ENCODE assay signal across 8 mouse cellular contexts in the genomic region with DNA sequence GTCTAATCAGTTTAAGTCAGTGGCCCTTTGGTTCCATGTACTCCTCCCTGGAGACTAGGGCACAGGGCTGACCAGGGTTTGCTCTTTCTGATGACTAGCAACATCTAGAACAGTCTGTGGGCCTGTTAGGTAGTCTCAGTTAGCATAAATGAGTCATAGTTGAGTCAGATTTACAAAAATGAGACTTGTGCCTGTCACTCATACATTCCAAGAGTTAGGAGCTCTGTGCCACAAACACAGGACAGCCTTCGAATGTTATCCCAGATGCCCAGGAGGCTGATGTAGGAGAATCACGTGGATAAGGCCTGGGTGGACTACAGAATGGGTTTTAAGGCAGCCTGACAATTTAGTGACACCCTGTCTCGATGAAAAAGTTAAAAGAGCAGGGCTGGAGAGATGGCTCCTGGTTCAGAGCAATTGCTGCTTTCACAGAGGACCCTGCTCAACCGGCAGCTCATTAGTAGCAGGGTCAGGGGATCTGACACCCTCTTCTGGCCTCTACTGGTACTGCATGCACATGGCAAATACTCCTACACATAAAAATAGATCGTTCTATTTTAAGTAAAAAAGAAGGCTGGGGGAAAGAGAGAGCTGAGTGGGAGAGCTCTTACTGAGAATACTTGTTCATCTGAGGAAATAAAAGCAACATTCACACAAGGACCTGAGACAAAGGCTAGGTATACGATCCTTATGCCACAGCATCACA. TPM values are rescaled to one million over a fixed set of nuclear protein-coding genes. Genes with fewer than 3 reads are reported as not detected.
DNase-seq lines count a peak whose midpoint lies in the region; ATAC-seq and TF ChIP-seq lines count a peak whose summit lies in the region.

No protein-coding gene starts in this region.

- no peaks in the 10 kb centered on the region for H3K4me1 ChIP-seq in bone marrow, adult 2 months (ENCODE audit: control insufficient read depth, insufficient read depth, low read length)

- intact Hi-C loops in gastrocnemius, postnatal 14 days (cut with DNase I; ENCODE audit: low total_unique reads): no loop called here

- DNase-seq in gastrocnemius, postnatal 10 days: peak; percentile 27
- no peak for DNase-seq in gastrocnemius, postnatal 14 days
- peak; percentile 89 for DNase-seq in 416B (ENCODE audit: low read depth)
- peak; percentile 54 to 83 for DNase-seq in layer of hippocampus, adult 2 months (ENCODE audit: low spot score in 2 of 2)
- peak; percentile 36 for DNase-seq in naive thymus-derived CD4-positive, alpha-beta T cell, adult 2 months (ENCODE audit: low read depth)
- DNase-seq in urinary bladder, adult 18-20 months (ENCODE audit: low spot score in 2 of 2): no peak

- no peak overlapping the region for H3K27ac ChIP-seq in bone marrow, adult 2 months (ENCODE audit: control insufficient read depth, insufficient read depth, low read depth, low read length, poor library complexity)
- H3K27ac ChIP-seq in layer of hippocampus, adult 2 months: peak overlapping the region; percentile 67

- TF ChIP-seq POLR2A in bone marrow, adult 2 months (IDR thresholded peaks at IDR 0.05; ENCODE audit: borderline replicate concordance, control insufficient read depth, low read depth, low read length): no peak

- H3K4me3 ChIP-seq in bone marrow, adult 2 months (replicated peaks; ENCODE audit: control insufficient read depth, low read depth, low read length): no peak overlapping the region
- H3K4me3 ChIP-seq in layer of hippocampus, adult 2 months: no peak overlapping the region; the same call in 1 of the 2 replicates

- WGBS in bone marrow, adult 2 months: 77% methylated on average over 6 of the region's 6 CpGs

- peak; percentile 38; the same call in 1 of the 2 replicates for TF ChIP-seq CTCF in bone marrow, adult 2 months (IDR thresholded peaks at IDR 0.05; ENCODE audit: control insufficient read depth, insufficient read depth, low read length)
- peak; percentile 83 for TF ChIP-seq CTCF in layer of hippocampus, adult 2 months (conservative IDR thresholded peaks at IDR 0.05)

- ATAC-seq in monocyte, adult 5-6 weeks (replicated peaks; ENCODE audit: insufficient number of reproducible peaks, low FRiP score, low TSS enrichment, poor library complexity, severe bottlenecking): no peak

RNA-seq across cellular contexts. Expression of gene Mansc1, which starts 11.3 kb away (rescaled TPM):
- 1 to 10 TPM; 3.2 to 4.0 TPM for total RNA-seq in gastrocnemius, postnatal 10 days (2021)
- 1 to 10 TPM; 2.8 to 3.4 TPM for total RNA-seq in gastrocnemius, postnatal 14 days (2021)
- not detected in 2 replicates for polyA plus RNA-seq in bone marrow, adult 2 months (2011; ENCODE audit: insufficient read depth, insufficient read length, low replicate concordance, missing spikeins)
- total RNA-seq in layer of hippocampus, adult 2 months (2021): 1 to 10 TPM; 9.1 TPM
- 0.68 to 1.8 TPM (median 0.96 TPM) in 3 replicates for total RNA-seq in monocyte, adult 5-6 weeks (2017)

RNA-seq across cellular contexts. Expression of gene Borcs5, which starts 18.3 kb away (rescaled TPM):
- total RNA-seq in gastrocnemius, postnatal 10 days (2021): 10 to 100 TPM; 10.3 to 12.1 TPM
- 10 to 100 TPM; 11.0 to 12.0 TPM for total RNA-seq in gastrocnemius, postnatal 14 days (2021)
- polyA plus RNA-seq in bone marrow, adult 2 months (2011; ENCODE audit: insufficient read depth, insufficient read length, low replicate concordance, missing spikeins): 8.0 and 10.4 TPM in 2 replicates
- total RNA-seq in layer of hippocampus, adult 2 months (2021): 10 to 100 TPM; 36.3 to 40.7 TPM
- 6.4 to 10.1 TPM (median 10.1 TPM) in 3 replicates for total RNA-seq in monocyte, adult 5-6 weeks (2017)

RNA-seq across cellular contexts. Expression of gene Lrp6, which starts 54.2 kb away (rescaled TPM):
- total RNA-seq in gastrocnemius, postnatal 10 days (2021): 10 to 100 TPM; 47.9 to 54.3 TPM
- total RNA-seq in gastrocnemius, postnatal 14 days (2021): 10 to 100 TPM; 40.9 to 41.9 TPM
- 9.2 and 17.1 TPM in 2 replicates for polyA plus RNA-seq in bone marrow, adult 2 months (2011; ENCODE audit: insufficient read depth, insufficient read length, low replicate concordance, missing spikeins)
- 10 to 100 TPM; 49.2 to 54.5 TPM for total RNA-seq in layer of hippocampus, adult 2 months (2021)
- 32.0 to 57.1 TPM (median 39.6 TPM) in 3 replicates for total RNA-seq in monocyte, adult 5-6 weeks (2017)

Comparison
In these comparisons a context has a peak if more than half of its experiments do, and no peak if none do; other contexts are left out.
1. DNase-seq: peak in gastrocnemius, postnatal 10 days (single experiment), 416B (single experiment), layer of hippocampus, adult 2 months (2 of 2) and naive thymus-derived CD4-positive, alpha-beta T cell, adult 2 months (single experiment); none in gastrocnemius, postnatal 14 days (single experiment) and urinary bladder, adult 18-20 months (0 of 2).